Mouse (Mus musculus) stomach, postnatal 0 days (tissue): ENCODE data around the gene Fto.

Experiments
- CTCF ChIP-seq: IDR thresholded peaks from 2 replicates; pipeline ENCODE4 v1.5.1; 2016; ENCODE audit warnings: antibody characterized with exemption, low read depth, mild to moderate bottlenecking, moderate library complexity
- EP300 ChIP-seq: optimal IDR thresholded peaks from 2 replicates; pipeline ENCODE3; 2016; ENCODE audit warnings: antibody characterized with exemption

- TF ChIP-seq CTCF (no peak), EP300 (no peak)
Observed at GRCm38 (mm10) chr8:91538892-91539291, 225.6 kb downstream of the Fto start.
